Mouse (Mus musculus): Measurements from ENCODE around the gene Abca4.

The Abca4 gene

DNA sequence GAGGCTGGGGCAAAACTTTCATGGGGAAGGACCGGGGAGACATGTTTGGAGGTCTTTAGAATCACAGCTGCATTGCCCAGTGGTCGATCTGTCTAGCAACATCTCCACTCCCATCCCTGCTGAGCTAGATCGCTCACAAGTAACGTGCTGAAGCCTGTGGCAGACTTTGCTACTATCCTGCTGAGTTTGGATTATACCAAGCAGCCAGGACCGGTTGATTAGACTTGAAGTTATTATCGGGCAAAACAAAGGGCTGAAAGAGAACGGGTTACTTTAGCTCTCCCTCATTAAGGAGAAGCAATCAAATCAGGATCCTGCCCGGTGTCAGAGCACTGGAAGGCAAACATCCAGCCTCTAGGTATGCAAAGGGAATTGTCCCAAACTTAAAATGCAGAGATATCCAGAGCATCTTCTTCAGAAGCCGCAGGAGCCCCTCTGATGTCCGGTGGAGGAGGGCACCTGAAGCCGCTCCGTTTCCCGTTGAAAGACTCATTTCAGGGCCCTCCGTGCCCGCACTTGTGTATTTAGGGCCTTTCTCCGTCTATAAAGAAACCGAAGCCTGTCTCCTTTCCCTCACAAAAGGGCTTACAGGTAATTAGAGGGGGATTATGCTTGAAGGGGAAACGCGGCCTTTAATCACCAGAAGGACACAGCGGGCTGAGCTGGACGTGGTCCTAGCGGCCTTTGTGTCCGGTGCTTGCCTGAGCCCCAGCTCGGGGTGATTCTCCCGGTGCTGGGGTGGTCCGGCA is at the start of gene Abca4:
Abca4 (plus strand) TSS at position 645 of the 749 bp plus-strand sequence.
- no peak for DNase-seq (ENCODE audit: low spot score)

GRCm38 (mm10) chr3:121995125-121995524 is 49.1 kb upstream of the Abca4 start:
- no peak for DNase-seq (ENCODE audit: low spot score)

- DNase-seq (ENCODE audit: low spot score) = no peak
Observed at GRCm38 (mm10) chr3:121999934-122000333, 44.3 kb upstream of the Abca4 start.

- no peak for DNase-seq (ENCODE audit: low spot score)
Observed at GRCm38 (mm10) chr3:122001568-122001967, 42.7 kb upstream of the Abca4 start.

GRCm38 (mm10) chr3:122009818-122010217 is 34.4 kb upstream of the Abca4 start:
- no peak for DNase-seq (ENCODE audit: low spot score)

GRCm38 (mm10) chr3:122010292-122010691 is 34.0 kb upstream of the Abca4 start:
- DNase-seq (ENCODE audit: low spot score) = no peak

- no peak for DNase-seq (ENCODE audit: low spot score)
Observed at GRCm38 (mm10) chr3:122012464-122012863, 31.8 kb upstream of the Abca4 start.

DNA sequence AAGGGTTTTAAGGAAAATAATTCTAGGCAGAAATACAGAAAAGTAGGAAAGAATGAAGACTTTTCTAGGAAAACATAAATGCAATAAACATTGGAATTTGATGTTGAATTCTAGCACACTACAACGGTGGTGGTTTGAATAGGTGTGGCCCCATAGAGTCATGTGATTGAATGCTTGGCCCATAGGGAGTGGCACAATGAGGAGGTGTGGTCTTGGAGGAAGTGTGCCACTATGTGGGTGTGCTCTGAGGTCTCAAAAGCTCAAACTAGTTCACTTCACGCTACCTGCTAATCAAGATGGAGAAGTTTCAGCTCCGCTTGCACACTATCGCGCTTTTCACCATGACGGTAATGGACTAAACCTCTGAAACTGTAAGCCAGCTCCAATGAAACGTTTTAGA is 25.8 kb upstream of the Abca4 start:
- DNase-seq (ENCODE audit: low spot score) = no peak

DNA sequence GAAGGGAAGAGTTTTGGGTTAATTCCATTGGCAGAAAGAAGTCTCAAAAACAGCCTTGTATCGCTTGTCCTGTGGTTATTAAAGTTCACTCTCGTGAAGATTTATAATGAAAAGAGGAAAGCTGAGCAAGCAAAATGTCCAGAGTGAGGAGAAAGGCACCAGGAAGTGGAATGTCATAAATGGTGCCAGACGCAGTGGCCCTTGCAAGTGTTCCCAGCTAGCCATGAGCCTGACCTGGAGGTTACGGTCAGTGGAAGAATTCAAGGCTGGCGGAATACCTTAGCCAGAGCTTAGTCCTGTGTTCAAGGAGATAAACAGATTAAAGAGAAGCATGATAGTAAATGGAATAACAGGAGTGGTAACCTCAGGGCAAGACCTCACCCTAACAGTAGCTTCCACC is 25.1 kb upstream of the Abca4 start:
- DNase-seq (ENCODE audit: low spot score) = no peak

- no peak for DNase-seq (ENCODE audit: low spot score)
Observed at GRCm38 (mm10) chr3:122021029-122021652, 23.1 kb upstream of the Abca4 start.

- DNase-seq (ENCODE audit: low spot score) = no peak
Observed at GRCm38 (mm10) chr3:122022355-122022754, 21.9 kb upstream of the Abca4 start.

- no peak for DNase-seq (ENCODE audit: low spot score)
Observed at GRCm38 (mm10) chr3:122026676-122027075, 17.6 kb upstream of the Abca4 start.

- DNase-seq (ENCODE audit: low spot score) = no peak
Observed at GRCm38 (mm10) chr3:122027776-122028175, 16.5 kb upstream of the Abca4 start.

DNA sequence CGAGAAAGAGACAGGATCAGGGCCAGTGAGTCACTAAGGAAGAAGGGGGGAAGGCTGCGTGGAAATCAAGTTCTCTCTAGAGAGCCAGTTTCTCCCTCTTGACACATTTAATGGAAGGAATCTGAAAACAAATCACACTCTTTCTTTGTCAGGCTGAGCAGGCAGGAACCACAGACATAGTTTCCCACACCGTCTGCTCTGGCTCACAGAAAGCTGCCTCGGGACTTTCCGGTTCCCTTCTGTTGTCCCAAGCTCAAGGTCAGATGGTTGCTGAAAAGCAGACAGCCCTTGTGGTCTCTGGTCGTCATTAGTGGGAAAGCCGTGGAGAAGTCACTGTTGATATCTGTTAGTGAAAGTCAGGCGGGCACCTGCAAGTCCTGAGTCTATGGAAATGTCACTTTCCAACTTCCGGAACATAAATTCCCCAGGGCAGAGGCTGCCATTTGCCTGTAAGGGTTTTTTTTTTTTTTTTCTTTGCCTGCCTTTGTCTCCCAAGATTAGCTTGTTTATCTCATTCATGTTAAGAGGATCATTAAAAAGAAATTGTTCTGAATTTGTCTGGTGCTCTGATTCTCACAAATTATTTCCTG is 10.9 kb upstream of the Abca4 start:
- no peak for DNase-seq (ENCODE audit: low spot score)

DNA sequence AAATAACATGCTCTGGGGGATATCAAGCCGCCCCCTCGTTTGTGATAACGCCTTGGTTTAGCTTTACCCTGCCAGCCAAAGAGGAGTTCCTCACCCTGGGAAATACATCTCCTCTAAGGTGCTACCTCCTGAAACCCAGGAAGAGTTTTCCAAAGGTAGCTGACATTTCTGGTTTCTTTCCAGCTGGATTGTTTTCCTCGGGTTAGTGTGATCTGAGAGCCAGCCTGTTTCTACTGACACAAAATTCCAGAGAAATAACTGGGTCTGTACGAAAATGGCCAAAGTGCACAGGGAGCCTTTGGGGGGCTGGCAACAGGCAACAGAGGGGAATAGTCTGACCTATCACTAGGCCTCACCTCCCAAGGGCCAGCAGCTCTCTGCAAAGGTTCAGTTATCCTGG is 10.0 kb upstream of the Abca4 start:
- no peak for DNase-seq (ENCODE audit: low spot score)

- no peak for DNase-seq (ENCODE audit: low spot score)
Observed at GRCm38 (mm10) chr3:122035092-122035491, 9.2 kb upstream of the Abca4 start.

DNA sequence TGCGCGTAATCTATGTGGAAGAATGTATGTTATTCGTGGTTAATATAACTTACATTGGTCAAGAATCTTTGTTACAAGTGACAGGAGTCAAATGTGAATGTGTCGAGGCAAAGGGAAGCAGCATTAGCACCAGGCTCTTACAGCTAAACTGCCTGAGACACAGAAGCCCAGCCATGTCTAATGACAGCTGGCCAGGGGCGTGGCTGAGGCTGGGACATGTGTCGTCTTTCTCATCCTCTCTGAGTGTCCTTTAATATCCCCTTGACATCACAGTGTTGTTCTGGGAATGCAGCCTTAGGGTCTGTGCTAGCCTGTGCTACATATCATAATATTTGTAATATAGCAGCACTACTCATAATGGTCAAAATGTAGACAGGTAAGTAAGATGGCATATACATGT is 3.7 kb upstream of the Abca4 start:
- no peak for DNase-seq (ENCODE audit: low spot score)

GRCm38 (mm10) chr3:122043102-122043501 is 1.1 kb upstream of the Abca4 start:
- no peak for DNase-seq (ENCODE audit: low spot score)

GRCm38 (mm10) chr3:122046187-122046620 is 2.0 kb downstream of the Abca4 start:
- no peak for DNase-seq (ENCODE audit: low spot score)

DNA sequence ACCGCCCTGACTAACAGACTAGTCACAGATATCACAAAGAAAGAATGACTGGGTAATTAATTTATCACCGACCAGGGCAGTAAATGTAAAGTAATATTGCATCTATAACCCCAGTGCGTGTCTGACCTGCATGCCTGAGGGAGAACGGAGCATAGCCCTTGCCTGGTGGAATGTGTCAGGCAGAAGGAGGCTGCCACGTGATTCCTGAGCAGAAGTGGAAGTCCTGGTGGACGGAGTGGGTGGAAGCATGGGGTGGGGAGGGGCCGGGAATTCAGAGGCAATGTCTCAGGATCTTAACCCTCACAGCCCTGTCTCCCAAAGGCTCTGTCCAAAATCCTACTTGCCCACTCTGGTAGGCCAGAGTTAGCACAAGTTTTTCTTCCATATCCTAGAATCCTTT is 3.2 kb downstream of the Abca4 start:
- DNase-seq (ENCODE audit: low spot score) = no peak

GRCm38 (mm10) chr3:122047921-122048861 is 3.9 kb downstream of the Abca4 start:
- no peak for DNase-seq (ENCODE audit: low spot score)

GRCm38 (mm10) chr3:122049158-122049557 is 4.9 kb downstream of the Abca4 start:
- DNase-seq (ENCODE audit: low spot score) = no peak

Data from T-cell, adult 2 months (primary cell).